Mouse (Mus musculus): Measurements from ENCODE around the gene Pus7l. TPM values are rescaled to one million over a fixed set of nuclear protein-coding genes. Genes with fewer than 3 reads are reported as not detected.

Pus7l gene
- polyA plus RNA-seq (2012; rRNA removed), result 4.9 and 5.2 TPM in 2 replicates

DNA sequence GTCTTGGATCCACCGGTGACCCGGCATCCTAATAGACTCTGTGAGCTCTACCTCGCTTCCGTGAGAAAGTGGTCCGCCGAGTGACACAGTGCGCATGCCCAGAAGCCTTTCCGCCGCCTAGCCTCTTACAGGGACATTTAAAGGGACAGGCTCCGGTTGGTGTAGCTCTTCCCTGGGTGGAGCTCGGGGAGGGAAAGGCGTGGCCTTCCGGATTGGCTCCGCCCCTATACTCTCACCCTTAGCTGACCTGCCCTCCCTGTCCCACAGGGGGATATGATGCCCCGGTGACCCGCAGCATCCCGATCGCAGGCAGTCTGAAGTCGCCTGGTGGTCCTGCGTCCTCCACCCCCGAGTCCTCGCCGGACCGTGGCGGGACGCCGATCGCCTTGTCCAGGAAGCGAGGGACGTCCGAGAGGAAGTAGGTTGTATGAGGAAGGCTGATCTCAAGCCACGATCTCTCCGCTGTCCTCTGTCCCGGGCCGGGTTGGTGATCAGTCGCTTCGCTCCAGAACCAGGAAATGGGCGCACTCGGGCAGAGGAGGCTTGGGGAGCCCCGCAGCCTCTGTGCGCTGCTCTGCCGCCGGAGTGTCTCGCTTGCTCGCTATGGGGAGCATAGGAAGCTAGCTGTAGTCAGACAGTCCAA lies at the start of gene Pus7l, which contains the start of gene Irak4:
Pus7l (minus strand) TSS at position 139 of the 643 bp plus-strand sequence.
Irak4 (plus strand) TSS at position 235 of the 643 bp plus-strand sequence.
- peak; percentile 98 for DNase-seq (ENCODE audit: low read depth)
- TF ChIP-seq CTCF (IDR thresholded peaks at IDR 0.05; ENCODE audit: borderline replicate concordance, extremely low read depth, insufficient read depth, insufficient read length) (no peak), POLR2A (IDR thresholded peaks at IDR 0.05; ENCODE audit: borderline replicate concordance, extremely low read depth, insufficient read depth, insufficient read length, poor library complexity, severe bottlenecking) (no peak)

DNA sequence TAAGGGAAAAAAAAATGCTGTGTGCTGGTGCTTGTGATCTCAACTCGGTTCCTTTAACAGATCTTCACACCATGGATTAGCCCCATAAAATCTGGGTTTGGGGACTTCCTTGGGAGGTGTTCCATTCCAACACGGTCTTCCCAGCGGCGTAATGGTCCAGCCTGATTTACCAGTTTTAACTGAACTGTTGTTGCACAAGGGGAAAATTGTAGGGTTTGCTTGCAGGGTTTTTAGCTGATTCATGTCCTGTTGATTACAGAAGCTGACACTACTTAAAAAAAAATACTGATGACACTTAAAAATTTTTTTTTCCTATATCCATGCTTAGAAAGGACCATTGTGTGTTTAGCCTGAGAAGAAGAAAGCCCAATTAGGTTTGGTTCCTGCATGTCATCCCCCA lies 48.0 kb upstream of the Pus7l start:
- no peak for DNase-seq (ENCODE audit: low read depth)
- no peak for TF ChIP-seq POLR2A (IDR thresholded peaks at IDR 0.05; ENCODE audit: borderline replicate concordance, extremely low read depth, insufficient read depth, insufficient read length, poor library complexity, severe bottlenecking)
- no peak for TF ChIP-seq CTCF (IDR thresholded peaks at IDR 0.05; ENCODE audit: borderline replicate concordance, extremely low read depth, insufficient read depth, insufficient read length)

DNA sequence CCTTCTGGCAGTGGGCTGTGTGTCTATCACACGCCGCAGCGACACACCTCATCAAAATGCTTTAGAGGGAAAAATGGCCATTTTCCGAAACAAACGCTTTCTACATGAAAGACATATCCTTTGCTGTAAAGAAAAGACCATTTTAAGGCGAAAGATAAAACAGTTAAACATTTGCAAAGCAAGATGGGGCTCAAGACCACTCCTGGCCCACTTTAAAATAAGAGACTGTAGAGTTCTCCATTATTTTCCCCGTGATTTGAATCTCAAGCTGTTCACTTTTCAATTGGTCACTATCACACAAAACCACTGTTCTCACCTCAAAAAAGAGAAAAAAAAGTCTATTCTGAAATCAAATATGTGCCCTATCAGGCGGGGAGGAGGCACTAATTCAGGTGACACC lies 46.7 kb upstream of the Pus7l start:
- DNase-seq (ENCODE audit: low read depth), result no peak
- no peak for TF ChIP-seq CTCF (IDR thresholded peaks at IDR 0.05; ENCODE audit: borderline replicate concordance, extremely low read depth, insufficient read depth, insufficient read length)

DNA sequence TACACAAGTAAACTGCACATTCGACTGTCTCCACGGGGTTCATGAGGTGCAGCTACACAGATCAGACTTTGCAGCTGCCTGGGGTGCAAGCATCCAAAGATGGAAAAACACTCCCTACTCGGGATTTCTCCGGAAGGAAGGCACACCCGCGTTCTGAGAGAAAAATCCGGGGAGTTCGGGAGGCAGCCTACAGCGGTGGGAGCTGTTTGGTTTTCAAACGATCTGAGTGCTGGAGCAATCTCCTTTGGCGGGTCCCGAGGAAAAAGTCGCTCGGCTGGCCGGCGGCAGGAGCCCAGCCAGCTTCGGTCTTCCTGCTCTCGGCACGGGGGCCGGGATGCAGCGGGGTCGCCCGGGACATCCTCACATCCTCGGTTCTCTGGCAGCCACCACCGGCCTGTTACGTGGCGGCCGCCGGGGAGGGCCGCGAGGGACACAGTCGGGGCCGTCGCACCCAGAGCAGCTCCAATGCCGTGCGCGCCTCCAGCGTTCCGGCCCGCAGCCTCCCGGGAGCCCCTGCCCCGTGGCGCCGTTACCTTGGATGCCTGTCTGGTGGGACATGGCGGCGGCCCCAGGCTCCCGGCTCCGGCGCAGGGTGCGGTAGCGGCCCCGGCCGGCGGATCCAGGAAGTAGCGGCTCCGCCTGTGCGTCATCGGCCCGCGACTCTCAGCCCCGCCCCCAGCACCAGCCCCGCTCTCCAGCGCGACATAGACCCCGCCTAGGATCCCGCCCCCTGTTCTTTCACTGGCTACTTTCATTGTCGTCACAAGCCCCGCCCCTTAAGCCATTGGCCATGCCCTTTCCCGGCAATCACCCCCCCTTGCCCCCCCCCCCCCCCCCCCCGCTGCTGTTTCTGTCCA lies 46.1 kb upstream of the Pus7l start, which contains the start of gene Twf1:
Twf1 (minus strand) TSS at position 671 of the 857 bp plus-strand sequence.
- DNase-seq (ENCODE audit: low read depth), result peak; percentile 99
- TF ChIP-seq POLR2A (IDR thresholded peaks at IDR 0.05; ENCODE audit: borderline replicate concordance, extremely low read depth, insufficient read depth, insufficient read length, poor library complexity, severe bottlenecking) (peak; percentile 92), CTCF (IDR thresholded peaks at IDR 0.05; ENCODE audit: borderline replicate concordance, extremely low read depth, insufficient read depth, insufficient read length) (0 out of 2 replicates have a peak, but pooled peaks have one; percentile 3)

DNA sequence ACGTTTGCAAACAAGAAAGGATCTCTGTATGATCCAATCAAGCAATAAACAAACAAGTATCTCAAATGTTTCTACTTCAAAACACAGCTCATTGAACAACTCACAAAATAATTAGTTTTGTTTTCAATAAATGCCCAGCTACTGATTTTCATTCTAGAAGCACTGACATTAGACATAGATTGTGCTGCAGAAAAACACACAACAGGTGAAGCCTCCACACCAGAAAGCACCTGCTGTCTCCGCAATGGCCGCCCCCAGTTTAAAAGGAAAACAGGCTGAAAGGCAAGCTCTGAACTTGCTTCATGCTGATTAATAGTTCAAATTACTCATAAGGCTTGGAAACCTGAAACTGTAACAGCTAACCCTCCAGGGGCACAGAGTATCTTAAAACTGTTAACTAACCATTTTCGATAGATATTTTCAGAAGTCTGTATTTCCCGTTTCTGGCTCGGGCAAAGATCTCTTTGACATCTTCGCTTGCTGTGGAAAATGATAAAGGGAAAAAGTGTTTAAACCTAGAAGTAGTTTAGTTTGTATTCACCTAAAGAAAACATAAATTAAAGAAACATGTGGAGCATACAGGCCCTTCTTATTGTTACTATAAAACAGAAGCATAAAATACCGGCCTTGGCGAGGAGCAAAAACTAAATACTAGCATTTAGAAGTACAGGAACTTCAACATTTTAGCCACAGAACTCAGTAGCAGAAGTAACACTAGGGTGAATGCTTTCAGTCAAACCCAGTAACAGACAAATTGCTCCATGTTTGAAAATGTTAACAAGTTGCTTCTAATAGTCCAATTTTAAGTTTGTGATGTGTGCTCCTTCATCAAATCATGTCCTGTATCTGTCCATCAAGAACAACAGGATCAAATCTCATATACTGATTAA lies 44.7 kb upstream of the Pus7l start:
- no peak for TF ChIP-seq CTCF (IDR thresholded peaks at IDR 0.05; ENCODE audit: borderline replicate concordance, extremely low read depth, insufficient read depth, insufficient read length)
- TF ChIP-seq POLR2A (IDR thresholded peaks at IDR 0.05; ENCODE audit: borderline replicate concordance, extremely low read depth, insufficient read depth, insufficient read length, poor library complexity, severe bottlenecking), result no peak
- no peak for DNase-seq (ENCODE audit: low read depth)

- no peak for DNase-seq (ENCODE audit: low read depth)
- TF ChIP-seq CTCF (IDR thresholded peaks at IDR 0.05; ENCODE audit: borderline replicate concordance, extremely low read depth, insufficient read depth, insufficient read length), result no peak
- TF ChIP-seq POLR2A (IDR thresholded peaks at IDR 0.05; ENCODE audit: borderline replicate concordance, extremely low read depth, insufficient read depth, insufficient read length, poor library complexity, severe bottlenecking), result no peak
Measured at GRCm38 (mm10) chr15:94584738-94585137, 41.4 kb upstream of the Pus7l start.

- no peak for DNase-seq (ENCODE audit: low read depth)
- no peak for TF ChIP-seq POLR2A (IDR thresholded peaks at IDR 0.05; ENCODE audit: borderline replicate concordance, extremely low read depth, insufficient read depth, insufficient read length, poor library complexity, severe bottlenecking)
- TF ChIP-seq CTCF (IDR thresholded peaks at IDR 0.05; ENCODE audit: borderline replicate concordance, extremely low read depth, insufficient read depth, insufficient read length), result no peak
Measured at GRCm38 (mm10) chr15:94583153-94583552, 39.8 kb upstream of the Pus7l start.

DNA sequence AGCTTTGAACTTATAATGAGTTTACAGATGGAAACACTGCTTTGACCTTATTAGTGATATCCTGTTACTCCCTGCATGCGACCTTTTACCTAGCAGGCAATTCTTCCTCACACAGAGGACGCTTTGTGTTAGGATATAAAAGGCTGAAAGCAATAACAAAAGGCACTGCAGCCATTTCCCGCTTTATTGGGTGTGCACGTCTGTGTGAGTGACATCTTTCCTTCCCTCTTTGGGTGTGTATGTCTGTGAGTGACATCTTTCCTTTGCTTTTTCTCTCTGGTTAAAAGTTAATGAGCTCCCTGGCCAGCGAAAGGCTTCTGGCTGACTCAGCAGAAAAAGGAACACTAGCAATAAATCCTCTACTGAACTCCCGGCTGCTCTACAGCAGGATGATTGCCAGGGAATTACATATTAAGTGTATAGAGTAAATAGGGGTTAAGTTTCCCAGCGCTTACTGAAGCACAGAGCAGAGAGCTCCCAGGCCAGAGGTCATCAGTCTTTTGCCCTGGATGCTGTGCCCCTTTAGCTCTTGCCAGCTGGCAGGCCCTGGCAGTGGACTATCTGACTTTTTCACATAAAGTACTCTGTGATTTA lies 38.8 kb upstream of the Pus7l start:
- DNase-seq (ENCODE audit: low read depth), result peak; percentile 14
- TF ChIP-seq CTCF (IDR thresholded peaks at IDR 0.05; ENCODE audit: borderline replicate concordance, extremely low read depth, insufficient read depth, insufficient read length) (no peak), POLR2A (IDR thresholded peaks at IDR 0.05; ENCODE audit: borderline replicate concordance, extremely low read depth, insufficient read depth, insufficient read length, poor library complexity, severe bottlenecking) (no peak)

- TF ChIP-seq POLR2A (IDR thresholded peaks at IDR 0.05; ENCODE audit: borderline replicate concordance, extremely low read depth, insufficient read depth, insufficient read length, poor library complexity, severe bottlenecking) (no peak), CTCF (IDR thresholded peaks at IDR 0.05; ENCODE audit: borderline replicate concordance, extremely low read depth, insufficient read depth, insufficient read length) (no peak)
- no peak for DNase-seq (ENCODE audit: low read depth)
Measured at GRCm38 (mm10) chr15:94574566-94575268, 31.4 kb upstream of the Pus7l start.

DNA sequence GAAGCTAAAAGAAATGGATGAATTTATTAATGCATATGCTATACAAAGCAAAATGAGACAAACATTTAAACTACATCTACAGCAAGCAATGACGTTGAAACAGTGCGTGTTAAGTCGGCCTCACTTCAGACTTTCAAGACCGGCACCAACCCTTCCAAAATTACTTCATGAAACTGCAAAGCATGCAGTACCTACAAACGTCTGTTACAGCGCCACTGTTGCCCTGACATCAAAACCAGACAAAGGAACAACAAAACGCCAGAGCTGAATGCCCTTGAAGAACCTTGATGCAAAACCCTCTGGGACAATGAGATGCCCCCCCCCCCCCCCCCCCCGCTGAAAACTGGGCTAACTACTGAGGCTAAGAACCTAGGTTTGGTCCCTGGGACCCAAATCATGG lies 29.4 kb upstream of the Pus7l start:
- TF ChIP-seq POLR2A (IDR thresholded peaks at IDR 0.05; ENCODE audit: borderline replicate concordance, extremely low read depth, insufficient read depth, insufficient read length, poor library complexity, severe bottlenecking) (no peak), CTCF (IDR thresholded peaks at IDR 0.05; ENCODE audit: borderline replicate concordance, extremely low read depth, insufficient read depth, insufficient read length) (peak; percentile 29; the same call in 1 of the 2 replicates)
- no peak for DNase-seq (ENCODE audit: low read depth)
